Mouse (Mus musculus): ENCODE data around the gene Swap70. TPM values are rescaled to one million over a fixed set of nuclear protein-coding genes. Genes with fewer than 3 reads are reported as not detected.

Swap70 gene
- total RNA-seq, 2 experiments from 2014 or later, result 18.6 to 38.6 TPM

DNA sequence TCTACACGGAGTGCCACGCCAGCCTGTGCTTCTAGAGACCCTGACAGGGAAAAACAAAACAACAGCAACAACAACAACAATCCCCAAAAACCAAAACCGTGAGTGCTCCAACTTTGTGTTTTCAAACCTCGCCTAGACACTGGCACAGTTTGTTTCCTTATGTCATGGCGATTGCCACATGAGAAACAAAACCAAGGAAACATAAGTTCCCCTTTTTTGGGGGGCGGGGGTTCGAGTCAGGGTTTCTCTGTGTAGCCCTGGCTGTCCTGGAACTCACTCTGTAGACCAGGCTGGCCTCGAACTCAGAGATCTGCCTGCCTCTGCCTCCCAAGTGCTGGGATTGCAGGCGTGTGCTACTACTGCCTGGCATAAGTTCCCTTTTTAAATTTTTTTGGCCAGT lies 46.5 kb downstream of the Swap70 start:
- no peak for ATAC-seq (replicated peaks; ENCODE audit: low FRiP score, low TSS enrichment, poor library complexity, severe bottlenecking)

- no peak for ATAC-seq (replicated peaks; ENCODE audit: low FRiP score, low TSS enrichment, poor library complexity, severe bottlenecking)
Measured at GRCm38 (mm10) chr7:110268511-110268910, 47.0 kb downstream of the Swap70 start.

GRCm38 (mm10) chr7:110269777-110270176 lies 48.3 kb downstream of the Swap70 start:
- ATAC-seq (replicated peaks; ENCODE audit: low FRiP score, low TSS enrichment, poor library complexity, severe bottlenecking), result no peak

GRCm38 (mm10) chr7:110270455-110270854 lies 48.9 kb downstream of the Swap70 start:
- ATAC-seq (replicated peaks; ENCODE audit: low FRiP score, low TSS enrichment, poor library complexity, severe bottlenecking), result peak; percentile 17; the same call in 1 of the 2 replicates

GRCm38 (mm10) chr7:110271814-110272213 lies 50.3 kb downstream of the Swap70 start:
- ATAC-seq (replicated peaks; ENCODE audit: low FRiP score, low TSS enrichment, poor library complexity, severe bottlenecking), result no peak

DNA sequence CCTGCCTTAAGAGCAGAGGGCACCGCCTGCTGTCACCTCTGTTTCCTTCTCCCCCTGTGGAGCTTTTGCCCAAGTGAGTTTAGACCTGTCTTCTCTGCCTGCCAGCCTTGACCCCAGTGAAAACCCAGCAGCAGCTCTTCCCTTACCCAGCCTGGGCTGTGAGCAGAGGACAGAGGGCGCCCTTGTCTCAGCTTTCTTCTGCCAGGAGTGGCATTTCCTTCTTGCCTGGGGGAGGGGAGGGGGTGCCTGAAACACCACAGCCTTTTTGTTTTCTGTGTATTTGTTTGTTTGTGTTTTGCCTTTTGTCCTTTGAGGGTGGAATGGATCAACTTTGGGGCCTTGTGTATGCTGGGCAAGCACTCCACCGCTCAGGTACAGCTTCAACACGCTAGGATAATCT lies 50.9 kb downstream of the Swap70 start:
- no peak for ATAC-seq (replicated peaks; ENCODE audit: low FRiP score, low TSS enrichment, poor library complexity, severe bottlenecking)

- ATAC-seq (replicated peaks; ENCODE audit: low FRiP score, low TSS enrichment, poor library complexity, severe bottlenecking), result no peak
Measured at GRCm38 (mm10) chr7:110277734-110278245, 56.3 kb downstream of the Swap70 start.

- no peak for ATAC-seq (replicated peaks; ENCODE audit: low FRiP score, low TSS enrichment, poor library complexity, severe bottlenecking)
Measured at GRCm38 (mm10) chr7:110279183-110279582, 57.7 kb downstream of the Swap70 start.

- no peak for ATAC-seq (replicated peaks; ENCODE audit: low FRiP score, low TSS enrichment, poor library complexity, severe bottlenecking)
Measured at GRCm38 (mm10) chr7:110281435-110282256, 60.1 kb downstream of the Swap70 start.

DNA sequence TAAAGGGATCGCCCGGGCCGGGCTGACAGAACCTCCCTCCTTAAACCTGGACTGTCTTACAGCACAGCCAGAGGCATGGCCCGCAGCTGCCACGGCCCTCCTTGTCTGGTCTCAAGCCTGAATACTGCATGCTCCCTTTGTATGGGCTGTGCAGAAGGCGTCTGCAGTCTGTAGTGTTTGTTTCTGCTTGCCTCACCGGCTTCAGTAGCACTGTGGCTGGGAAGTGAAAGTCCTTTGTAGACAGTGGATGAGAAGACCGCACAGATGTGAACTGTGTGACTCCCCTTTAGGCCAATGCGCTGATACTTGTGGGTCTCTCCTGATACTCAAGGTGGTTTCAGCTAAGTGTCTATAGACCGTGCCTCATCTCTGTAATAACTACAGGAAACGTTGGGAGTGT lies 61.3 kb downstream of the Swap70 start:
- ATAC-seq (replicated peaks; ENCODE audit: low FRiP score, low TSS enrichment, poor library complexity, severe bottlenecking), result no peak

DNA sequence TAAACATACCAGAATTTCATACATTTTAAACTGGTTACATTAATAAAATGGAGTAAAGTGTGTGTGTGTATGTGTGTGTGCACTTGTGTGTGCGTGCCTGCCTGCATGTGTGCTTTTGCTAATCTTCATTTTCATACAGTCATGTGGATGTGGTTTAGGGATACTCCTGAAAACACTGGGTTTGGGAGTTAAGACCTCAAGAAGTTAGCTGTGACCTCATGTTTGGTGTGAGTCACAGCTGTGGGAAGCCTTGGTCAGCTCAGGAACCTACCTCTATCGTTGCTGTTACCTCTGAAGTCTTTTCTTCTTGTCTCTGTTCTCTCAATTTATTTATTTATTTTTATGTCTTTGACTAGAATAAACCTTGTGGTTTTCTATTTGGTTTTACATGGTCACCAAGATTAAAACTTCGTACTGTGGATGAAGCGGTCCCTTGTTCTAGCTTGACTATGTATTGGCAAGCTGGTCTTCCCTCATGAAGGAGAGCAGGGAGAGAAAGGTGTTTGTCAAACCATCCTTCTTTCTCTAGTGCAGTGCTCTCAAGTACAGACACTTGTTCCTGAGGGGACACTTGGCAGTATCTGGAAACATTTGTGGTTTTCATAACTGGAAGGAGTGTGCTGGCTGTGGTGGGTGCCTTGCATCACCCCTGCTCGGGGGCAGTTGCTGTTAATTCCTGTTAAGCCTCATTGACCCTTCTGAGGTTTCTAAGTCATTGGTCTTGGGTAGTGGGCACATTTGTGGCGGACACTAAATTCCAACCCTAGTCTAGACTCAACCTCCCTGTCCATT lies 62.2 kb downstream of the Swap70 start:
- no peak for ATAC-seq (replicated peaks; ENCODE audit: low FRiP score, low TSS enrichment, poor library complexity, severe bottlenecking)

DNA sequence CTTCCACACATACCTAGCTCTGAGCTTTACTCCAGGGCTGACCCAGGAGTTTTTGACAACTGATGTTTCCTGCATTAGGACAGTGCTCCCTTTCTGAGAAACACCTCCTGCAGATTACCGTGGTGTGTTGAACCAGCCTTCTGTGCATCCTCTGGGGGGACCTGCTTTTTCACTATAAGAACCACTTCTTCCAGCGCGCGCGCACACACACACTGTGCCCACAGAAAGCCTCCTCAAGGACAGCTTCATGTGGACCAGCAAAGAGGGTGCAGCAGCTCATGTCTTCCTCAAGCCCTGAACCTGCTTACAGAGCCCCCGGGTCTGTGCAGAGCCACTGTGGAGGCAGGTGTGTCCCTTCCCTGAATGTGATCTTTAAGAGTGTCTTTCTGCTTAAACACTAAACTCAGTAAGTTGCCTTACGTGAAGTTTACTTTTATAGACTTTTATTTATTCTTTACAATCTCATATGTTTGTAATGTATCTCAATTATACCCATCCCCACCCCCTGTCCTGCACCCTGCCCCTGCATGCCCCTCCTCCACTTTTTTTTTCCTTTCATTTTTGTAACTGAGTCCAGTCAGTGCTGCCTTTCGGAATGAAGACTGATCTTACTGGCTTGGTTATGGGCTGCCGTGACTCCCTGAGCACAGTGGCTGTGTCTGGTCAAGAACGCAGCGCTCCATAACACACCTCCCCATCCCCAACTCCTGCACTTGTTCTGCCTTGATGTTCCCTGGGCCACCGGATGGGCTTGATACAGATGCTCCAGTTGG lies 63.8 kb downstream of the Swap70 start:
- ATAC-seq (replicated peaks; ENCODE audit: low FRiP score, low TSS enrichment, poor library complexity, severe bottlenecking), result no peak

- ATAC-seq (replicated peaks; ENCODE audit: low FRiP score, low TSS enrichment, poor library complexity, severe bottlenecking), result no peak
Measured at GRCm38 (mm10) chr7:110285849-110286151, 64.3 kb downstream of the Swap70 start.

- ATAC-seq (replicated peaks; ENCODE audit: low FRiP score, low TSS enrichment, poor library complexity, severe bottlenecking), result no peak
Measured at GRCm38 (mm10) chr7:110286198-110286732, 64.8 kb downstream of the Swap70 start.

- peak; percentile 85 for ATAC-seq (replicated peaks; ENCODE audit: low FRiP score, low TSS enrichment, poor library complexity, severe bottlenecking)
Measured at GRCm38 (mm10) chr7:110286838-110287475, 65.4 kb downstream of the Swap70 start.

GRCm38 (mm10) chr7:110287476-110288071 lies 66.1 kb downstream of the Swap70 start:
- no peak for ATAC-seq (replicated peaks; ENCODE audit: low FRiP score, low TSS enrichment, poor library complexity, severe bottlenecking)

GRCm38 (mm10) chr7:110288191-110288604 lies 66.7 kb downstream of the Swap70 start:
- no peak for ATAC-seq (replicated peaks; ENCODE audit: low FRiP score, low TSS enrichment, poor library complexity, severe bottlenecking)

DNA sequence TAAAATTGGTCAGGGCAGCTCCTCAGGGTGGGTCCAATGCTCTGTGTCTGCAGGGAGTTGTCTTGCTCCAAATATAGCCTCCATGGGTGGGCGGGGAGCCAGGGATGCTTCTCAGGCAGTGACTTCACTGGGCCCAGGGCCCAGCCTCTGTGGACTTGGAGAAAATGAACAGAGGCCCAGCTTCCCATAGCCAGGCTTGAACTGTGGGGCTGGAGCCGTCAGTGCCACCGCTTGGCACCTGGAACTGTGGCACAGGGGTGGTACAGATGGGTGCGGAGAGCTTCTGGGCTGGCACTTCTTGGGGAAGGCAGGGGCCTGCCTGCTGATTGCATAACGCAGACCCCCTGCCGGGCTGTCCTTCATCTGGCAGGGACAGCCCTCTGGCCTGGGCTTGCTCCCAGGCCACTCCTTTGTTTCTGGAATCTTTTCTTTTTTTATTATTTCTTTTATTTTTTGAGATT lies 67.2 kb downstream of the Swap70 start:
- ATAC-seq (replicated peaks; ENCODE audit: low FRiP score, low TSS enrichment, poor library complexity, severe bottlenecking), result no peak

DNA sequence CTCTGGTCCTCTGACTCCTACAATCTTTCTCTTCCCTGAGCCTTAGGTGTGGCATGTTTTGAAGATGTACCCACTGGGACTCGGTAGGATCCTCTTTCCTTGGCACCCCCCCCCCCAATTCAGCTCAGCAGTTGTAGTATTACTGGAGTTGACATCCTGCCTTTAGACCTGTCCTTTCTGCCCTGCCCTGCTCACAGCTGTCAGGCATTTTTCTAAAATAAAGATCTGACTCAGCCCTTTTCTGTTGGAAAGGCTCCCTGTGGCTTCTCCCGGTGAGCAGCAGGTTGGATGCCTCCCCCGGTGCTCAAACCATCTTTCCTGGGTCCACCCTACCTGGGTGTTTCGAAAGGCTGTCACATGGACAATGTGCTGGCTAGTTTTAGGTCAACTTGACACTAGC lies 68.1 kb downstream of the Swap70 start:
- ATAC-seq (replicated peaks; ENCODE audit: low FRiP score, low TSS enrichment, poor library complexity, severe bottlenecking), result no peak

Data from megakaryocyte-erythroid progenitor cell, adult 5-6 weeks (primary cell).